Mouse (Mus musculus): ENCODE data around the gene Noct.

Noct gene

GRCm38 (mm10) chr3:51276421-51277111 is 52.3 kb downstream of the Noct start:
- peak; percentile 58 for DNase-seq (ENCODE audit: low spot score)

GRCm38 (mm10) chr3:51277201-51278150 is 53.2 kb downstream of the Noct start:
- peak; percentile 94 for DNase-seq (ENCODE audit: low spot score)

- DNase-seq (ENCODE audit: low spot score): no peak
These were observed 54.2 kb downstream of the Noct start for GRCm38 (mm10) chr3:51278433-51278832.

- no peak for DNase-seq (ENCODE audit: low spot score)
These were observed 57.5 kb downstream of the Noct start for GRCm38 (mm10) chr3:51281727-51282126.

- DNase-seq (ENCODE audit: low spot score): no peak
These were observed 60.1 kb downstream of the Noct start for GRCm38 (mm10) chr3:51284375-51284774.

- peak; percentile 88 for DNase-seq (ENCODE audit: low spot score)
These were observed 64.9 kb downstream of the Noct start for GRCm38 (mm10) chr3:51288880-51289821.

- DNase-seq (ENCODE audit: low spot score): no peak
These were observed 70.0 kb downstream of the Noct start for GRCm38 (mm10) chr3:51294251-51294650.

GRCm38 (mm10) chr3:51295225-51295624 is 71.0 kb downstream of the Noct start:
- DNase-seq (ENCODE audit: low spot score): peak; percentile 25

GRCm38 (mm10) chr3:51296790-51297189 is 72.5 kb downstream of the Noct start:
- peak; percentile 51 for DNase-seq (ENCODE audit: low spot score)
